Mouse (Mus musculus): ENCODE results near the gene Zfp710. TPM values are rescaled to one million over a fixed set of nuclear protein-coding genes. Genes with fewer than 3 reads are reported as not detected.

Gene Zfp710
- polyA plus RNA-seq, 1 experiment from 2014 or later, result 15.9 TPM

DNA sequence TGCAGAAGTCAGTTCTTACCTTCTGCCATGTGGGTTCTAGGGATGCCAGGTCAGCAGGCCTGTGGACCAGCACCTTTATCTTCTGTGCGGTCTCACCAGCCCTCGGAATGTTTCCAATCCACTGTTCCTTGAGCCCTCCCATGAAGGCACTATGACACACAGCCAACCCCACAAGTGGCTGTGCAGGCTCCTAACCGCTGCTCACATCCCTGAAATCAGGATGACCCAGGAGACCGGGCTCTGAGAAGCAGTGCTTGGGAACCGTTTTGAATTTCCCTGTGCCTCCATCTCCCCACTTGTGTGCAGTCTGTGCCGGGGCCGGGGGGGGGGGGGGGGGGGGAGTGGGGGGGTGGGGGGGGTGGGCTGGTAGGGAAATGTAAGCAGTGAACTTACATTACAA lies 43.7 kb downstream of the Zfp710 start:
- H3K27me3 ChIP-seq, result no peaks in the 10 kb centered on the region
- ATAC-seq, result no peak
- ChIA-PET POLR2A (no interaction called here), CTCF (no interaction called here)
- DNase-seq (ENCODE audit: low read depth, low spot score), result no peak
- TF ChIP-seq CTCF (IDR thresholded peaks at IDR 0.05), result no peak
- in situ Hi-C loops (cut with MboI; ENCODE audit: low pct_unique_long_range_greater_than_20kb), result no loop called here

DNA sequence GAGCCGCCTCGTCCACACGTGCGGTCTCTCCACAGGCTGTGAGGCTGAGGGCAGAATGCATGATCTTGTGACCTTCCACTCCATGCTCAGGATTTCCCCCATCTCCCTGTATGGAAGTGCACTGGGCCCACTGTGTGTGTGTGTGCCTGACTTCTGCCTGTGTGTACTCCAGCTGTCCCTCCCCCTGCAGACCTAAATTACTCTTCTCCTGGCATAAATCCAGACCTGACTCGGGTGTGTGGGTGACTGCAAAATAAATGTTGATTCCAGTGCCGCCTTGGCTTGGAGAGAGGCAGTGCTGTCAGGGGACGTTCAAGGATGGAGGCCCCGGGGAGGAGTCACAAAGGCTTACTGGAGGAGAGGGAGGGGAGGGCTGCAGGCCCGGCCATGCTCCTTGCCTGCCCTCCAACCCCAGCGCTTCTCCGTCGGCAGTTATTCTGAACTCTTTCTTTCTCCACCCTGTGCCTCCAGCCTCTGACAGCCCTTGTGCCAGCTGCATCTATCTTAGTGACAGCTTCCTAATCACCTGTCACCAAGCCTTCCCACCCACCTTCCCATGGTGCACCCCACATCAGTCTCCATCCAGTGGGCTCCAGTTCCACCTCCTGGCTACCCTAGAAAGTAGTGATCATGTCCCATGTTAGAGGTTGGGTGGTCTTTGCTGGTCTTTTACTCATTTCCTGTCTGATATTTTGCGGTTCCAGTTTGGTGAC lies 45.2 kb downstream of the Zfp710 start:
- ChIA-PET POLR2A (no interaction called here), CTCF (no interaction called here)
- in situ Hi-C loops (cut with MboI; ENCODE audit: low pct_unique_long_range_greater_than_20kb), result no loop called here
- DNase-seq (ENCODE audit: low read depth, low spot score) (no peak), ATAC-seq (no peak)
- no peaks in the 10 kb centered on the region for H3K27me3 ChIP-seq
- no peak for TF ChIP-seq CTCF (IDR thresholded peaks at IDR 0.05)

DNA sequence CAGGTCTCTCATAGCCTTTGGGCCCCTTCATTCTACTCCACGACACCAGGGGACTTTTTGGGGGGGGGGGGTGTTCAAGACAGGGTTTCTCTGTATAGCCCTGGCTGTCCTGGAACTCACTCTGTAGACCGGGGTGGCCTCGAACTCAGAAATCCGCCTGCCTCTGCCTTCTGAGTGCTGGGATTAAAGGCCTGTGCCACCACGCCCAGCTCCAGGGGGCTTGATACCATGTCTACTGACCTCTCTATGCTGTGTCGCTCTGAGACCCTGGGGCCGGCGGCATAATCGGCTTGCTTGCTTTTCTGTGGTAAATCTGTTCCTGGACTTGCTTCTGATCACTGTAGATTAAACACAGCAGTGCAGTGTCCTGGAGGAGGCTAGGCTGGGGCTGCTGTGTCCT lies 46.6 kb downstream of the Zfp710 start:
- in situ Hi-C loops (cut with MboI; ENCODE audit: low pct_unique_long_range_greater_than_20kb), result no loop called here
- CTCF ChIA-PET, result no interaction called here
- DNase-seq (ENCODE audit: low read depth, low spot score) (no peak), ATAC-seq (no peak)
- H3K27me3 ChIP-seq, result no peaks in the 10 kb centered on the region
- POLR2A ChIA-PET, result interaction anchor here (1.3 kb wide), 1 partner anchor 10 kb away, joined by 3 read pairs; no protein-coding TSS in a partner anchor
- no peak for TF ChIP-seq CTCF (IDR thresholded peaks at IDR 0.05)

DNA sequence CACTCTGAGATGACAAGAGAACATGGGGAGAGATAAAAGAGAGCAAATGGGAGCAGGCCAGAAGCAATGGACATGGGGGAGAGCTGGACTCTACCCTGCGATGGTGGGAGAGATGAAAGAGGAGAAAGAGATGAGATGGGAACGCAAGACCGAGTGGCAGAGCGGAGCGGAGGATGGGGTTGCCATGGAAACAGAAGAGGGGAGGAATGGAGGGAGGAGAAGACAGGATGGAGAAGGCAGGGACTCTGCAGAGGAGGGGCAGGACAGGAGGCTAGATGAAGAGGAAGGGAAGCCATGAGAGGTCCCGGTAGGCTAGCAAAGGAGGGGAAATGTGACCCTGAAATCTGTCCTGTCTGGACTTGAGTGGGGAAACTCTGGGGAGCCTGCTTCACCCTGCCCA lies 47.7 kb downstream of the Zfp710 start:
- ChIA-PET POLR2A (interaction anchor here (1.1 kb wide), 1 partner anchor 15 kb away, joined by 3 read pairs; no protein-coding TSS in a partner anchor), CTCF (no interaction called here)
- no peak for TF ChIP-seq CTCF (IDR thresholded peaks at IDR 0.05)
- no peaks in the 10 kb centered on the region for H3K27me3 ChIP-seq
- no peak for ATAC-seq
- in situ Hi-C loops (cut with MboI; ENCODE audit: low pct_unique_long_range_greater_than_20kb), result no loop called here
- no peak for DNase-seq (ENCODE audit: low read depth, low spot score)

DNA sequence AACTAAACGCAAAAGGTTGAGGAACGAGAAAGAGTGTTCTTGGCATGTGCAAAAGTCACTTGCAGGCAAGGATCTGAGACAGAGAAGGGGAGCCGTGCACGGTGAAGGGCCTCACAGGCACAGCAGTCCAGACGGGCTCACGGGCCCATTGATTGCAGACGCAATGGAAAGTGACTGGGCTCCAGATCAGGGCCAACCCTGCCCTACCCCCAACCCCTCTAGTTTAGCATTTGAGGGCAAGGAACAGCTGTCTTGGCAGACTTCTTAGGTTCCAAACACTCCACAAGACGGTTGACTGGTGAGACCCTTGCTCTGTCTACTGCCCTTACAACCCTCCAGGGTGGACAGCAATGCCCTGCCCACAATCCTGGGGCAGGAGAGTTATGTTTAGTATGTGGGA lies 48.9 kb downstream of the Zfp710 start:
- POLR2A ChIA-PET, result interaction anchor here (1.1 kb wide), 1 partner anchor 14 kb away, joined by 3 read pairs; no protein-coding TSS in a partner anchor
- DNase-seq (ENCODE audit: low read depth, low spot score) (no peak), ATAC-seq (no peak)
- CTCF ChIA-PET, result no interaction called here
- H3K27me3 ChIP-seq, result no peaks in the 10 kb centered on the region
- no peak for TF ChIP-seq CTCF (IDR thresholded peaks at IDR 0.05)
- in situ Hi-C loops (cut with MboI; ENCODE audit: low pct_unique_long_range_greater_than_20kb), result no loop called here

DNA sequence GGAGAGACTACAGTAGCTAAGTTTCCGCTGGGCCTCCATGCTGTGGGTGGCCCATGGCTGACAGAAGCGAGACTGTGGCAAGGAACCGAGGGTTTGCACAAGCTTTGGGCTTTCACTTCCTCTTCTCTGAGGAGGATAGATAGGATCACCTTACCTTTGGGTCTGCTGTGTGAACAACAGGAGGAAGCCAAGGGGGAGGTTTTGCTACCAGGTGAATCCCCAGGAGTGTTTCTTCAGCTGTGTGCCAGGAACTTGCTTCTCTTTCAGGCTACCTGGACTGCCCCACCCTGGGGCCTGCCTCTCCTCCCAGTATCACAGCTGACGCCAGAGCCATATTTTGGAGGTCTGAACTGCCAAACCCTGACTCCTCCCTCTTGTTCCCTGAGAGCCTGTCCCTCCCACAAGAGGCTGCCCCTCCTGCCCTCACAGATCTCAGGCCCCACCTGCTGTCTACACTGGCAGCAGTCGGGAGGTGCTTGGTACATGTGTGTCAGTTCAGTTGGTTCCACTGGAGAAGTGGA lies 50.4 kb downstream of the Zfp710 start:
- TF ChIP-seq CTCF (IDR thresholded peaks at IDR 0.05), result no peak
- in situ Hi-C loops (cut with MboI; ENCODE audit: low pct_unique_long_range_greater_than_20kb), result no loop called here
- ChIA-PET CTCF (no interaction called here), POLR2A (interaction anchor here (1.2 kb wide), 1 partner anchor 17 kb away, joined by 3 read pairs; no protein-coding TSS in a partner anchor)
- DNase-seq (ENCODE audit: low read depth, low spot score), result no peak
- no peaks in the 10 kb centered on the region for H3K27me3 ChIP-seq
- ATAC-seq, result no peak

DNA sequence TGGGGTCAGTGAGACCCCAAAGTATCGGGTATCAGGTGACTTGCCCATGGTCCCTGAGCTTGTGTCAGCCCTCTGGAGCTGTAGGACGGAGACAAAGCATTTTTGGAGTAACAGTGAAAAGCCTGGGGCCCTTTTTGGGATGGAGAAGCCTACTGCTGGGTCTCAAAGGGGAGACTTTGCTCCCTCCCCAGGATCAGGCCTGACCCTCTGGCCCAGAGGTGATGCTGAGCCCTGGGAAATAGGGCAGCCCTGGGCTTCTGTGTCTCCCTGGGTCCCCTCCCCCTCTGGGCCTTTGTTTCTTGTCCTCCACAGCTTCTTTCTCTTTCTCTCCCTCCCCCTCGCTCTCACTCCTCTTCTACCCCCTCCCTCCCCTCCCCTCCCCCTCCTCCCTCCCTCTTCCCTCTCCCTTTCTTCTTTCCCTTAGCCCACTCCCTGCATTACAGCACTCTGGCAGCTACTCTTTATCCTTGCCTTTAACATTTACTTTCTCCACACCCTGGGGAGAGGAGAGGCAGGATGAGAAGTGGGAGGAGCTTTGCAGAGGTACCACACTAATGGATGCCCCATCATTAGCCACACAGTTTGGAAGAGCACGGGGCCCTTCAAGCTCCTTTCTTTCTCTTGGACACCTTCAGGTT lies 51.5 kb downstream of the Zfp710 start:
- H3K27me3 ChIP-seq, result no peaks in the 10 kb centered on the region
- ChIA-PET CTCF (no interaction called here), POLR2A (interaction anchor here (0.7 to 3.9 kb wide), 2 partner anchors 51 to 68 kb away, joined by 5 to 15 read pairs; partner anchors contain the start of gene Zfp710)
- in situ Hi-C loops (cut with MboI; ENCODE audit: low pct_unique_long_range_greater_than_20kb), result no loop called here
- no peak for TF ChIP-seq CTCF (IDR thresholded peaks at IDR 0.05)
- DNase-seq (ENCODE audit: low read depth, low spot score) (no peak), ATAC-seq (no peak)

DNA sequence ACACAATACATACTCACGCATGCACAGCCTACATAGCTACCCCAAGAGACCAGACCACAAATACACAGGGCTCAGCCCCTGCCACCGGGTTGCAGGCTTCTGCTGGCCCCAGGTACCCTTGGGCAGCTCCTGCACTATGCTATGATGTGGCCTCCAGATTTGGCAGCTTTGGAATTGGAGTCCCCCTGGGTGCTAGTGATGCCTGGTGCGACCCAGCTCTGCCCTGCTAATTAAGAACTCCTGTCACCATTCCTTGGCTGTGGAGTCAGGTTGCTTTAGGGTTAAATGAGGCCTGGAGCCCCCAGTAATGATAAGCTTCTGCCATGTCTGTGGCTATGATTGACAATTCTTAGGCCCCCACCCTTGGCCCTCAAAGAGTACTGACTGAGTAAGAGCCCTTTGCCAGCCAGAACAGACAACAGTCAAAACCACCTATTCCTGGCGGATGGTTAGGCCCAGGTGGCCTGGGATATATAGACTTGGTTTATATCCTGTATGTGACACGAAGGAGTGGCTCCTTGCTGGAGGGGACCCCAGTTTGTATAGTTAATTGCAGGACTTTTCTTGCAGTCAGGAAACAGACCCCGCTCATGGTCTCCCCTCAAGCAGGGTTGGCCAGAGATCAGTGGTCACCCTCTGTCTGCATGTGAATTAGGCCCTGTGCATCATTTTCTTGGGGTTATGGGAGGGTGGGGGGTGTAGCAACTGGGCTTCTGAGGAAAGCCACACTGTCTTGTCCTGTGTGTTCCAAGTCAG lies 52.5 kb downstream of the Zfp710 start:
- H3K27me3 ChIP-seq, result no peaks in the 10 kb centered on the region
- ChIA-PET CTCF (no interaction called here), POLR2A (interaction anchor here (0.5 to 3.9 kb wide), 2 partner anchors 52 to 94 kb away, joined by 6 to 15 read pairs; partner anchors contain the start of gene Zfp710)
- ATAC-seq, result no peak
- DNase-seq (ENCODE audit: low read depth, low spot score), result no peak
- no peak for TF ChIP-seq CTCF (IDR thresholded peaks at IDR 0.05)
- in situ Hi-C loops (cut with MboI; ENCODE audit: low pct_unique_long_range_greater_than_20kb), result no loop called here

DNA sequence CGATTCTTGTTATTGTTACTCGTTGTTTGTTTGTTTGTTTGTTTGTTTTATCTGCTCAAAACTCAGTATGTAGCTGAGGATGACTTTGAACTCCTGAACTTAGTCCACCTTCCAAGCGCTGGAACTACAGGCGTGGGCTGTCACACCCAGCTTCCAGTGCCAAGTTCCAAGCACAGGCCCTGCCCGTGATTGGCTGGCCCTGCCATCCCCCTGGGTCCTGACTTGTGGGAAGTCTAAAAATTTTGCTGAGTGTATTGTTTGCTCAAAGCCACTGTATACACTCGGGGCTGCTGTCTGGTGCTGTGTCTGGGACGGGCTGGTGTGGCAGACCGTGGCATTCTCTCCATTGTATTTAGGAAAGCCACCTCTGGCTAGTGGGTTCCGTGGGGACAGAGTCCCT lies 53.2 kb downstream of the Zfp710 start:
- ChIA-PET POLR2A (interaction anchor here (0.9 to 3.9 kb wide), 2 partner anchors 50 to 52 kb away, joined by 3 to 15 read pairs; partner anchors contain the start of gene Zfp710), CTCF (no interaction called here)
- TF ChIP-seq CTCF (IDR thresholded peaks at IDR 0.05), result no peak
- in situ Hi-C loops (cut with MboI; ENCODE audit: low pct_unique_long_range_greater_than_20kb), result no loop called here
- H3K27me3 ChIP-seq, result no peaks in the 10 kb centered on the region
- ATAC-seq (no peak), DNase-seq (ENCODE audit: low read depth, low spot score) (no peak)

DNA sequence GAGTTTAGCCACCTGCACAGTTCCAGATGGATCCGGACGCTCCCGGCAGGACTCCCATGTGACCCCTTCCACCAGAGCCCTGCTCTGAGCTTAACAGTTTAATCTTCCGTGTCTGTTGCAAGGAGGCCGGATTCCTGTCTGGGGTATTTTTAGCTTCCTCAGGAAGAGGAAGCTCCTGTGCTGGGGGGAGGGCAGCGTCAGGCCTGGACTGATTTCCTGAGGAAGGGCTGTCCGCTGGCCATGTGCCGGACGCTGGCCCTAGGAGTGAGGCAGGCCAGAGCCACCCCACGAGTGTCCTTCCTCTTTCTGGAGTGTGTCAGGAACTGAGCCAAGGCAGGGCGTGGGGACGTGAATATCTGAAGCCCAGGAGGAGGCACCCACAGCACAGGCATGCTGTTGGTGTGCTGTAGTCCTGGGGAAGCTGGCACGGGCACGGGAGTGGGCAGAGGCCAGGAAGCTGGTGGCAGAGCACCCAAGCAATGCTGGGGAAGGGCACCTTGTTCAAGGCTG lies 54.2 kb downstream of the Zfp710 start:
- ChIA-PET CTCF (no interaction called here), POLR2A (interaction anchor here (0.5 to 3.9 kb wide), 2 partner anchors 12 to 53 kb away, joined by 3 to 15 read pairs; partner anchors contain the start of gene Zfp710)
- no peak for TF ChIP-seq CTCF (IDR thresholded peaks at IDR 0.05)
- no peaks in the 10 kb centered on the region for H3K27me3 ChIP-seq
- in situ Hi-C loops (cut with MboI; ENCODE audit: low pct_unique_long_range_greater_than_20kb), result no loop called here
- peak; percentile 55 for ATAC-seq
- peak; percentile 62 for DNase-seq (ENCODE audit: low read depth, low spot score)

Data from Patski (cell line).